Mouse (Mus musculus): ENCODE data around the gene 2410015M20Rik.
"Not testable (repeated sequence)": the region's sequence is repeated elsewhere in the genome, so short reads cannot be mapped to it uniquely, and the experiment has no call there.

The 2410015M20Rik gene

DNA sequence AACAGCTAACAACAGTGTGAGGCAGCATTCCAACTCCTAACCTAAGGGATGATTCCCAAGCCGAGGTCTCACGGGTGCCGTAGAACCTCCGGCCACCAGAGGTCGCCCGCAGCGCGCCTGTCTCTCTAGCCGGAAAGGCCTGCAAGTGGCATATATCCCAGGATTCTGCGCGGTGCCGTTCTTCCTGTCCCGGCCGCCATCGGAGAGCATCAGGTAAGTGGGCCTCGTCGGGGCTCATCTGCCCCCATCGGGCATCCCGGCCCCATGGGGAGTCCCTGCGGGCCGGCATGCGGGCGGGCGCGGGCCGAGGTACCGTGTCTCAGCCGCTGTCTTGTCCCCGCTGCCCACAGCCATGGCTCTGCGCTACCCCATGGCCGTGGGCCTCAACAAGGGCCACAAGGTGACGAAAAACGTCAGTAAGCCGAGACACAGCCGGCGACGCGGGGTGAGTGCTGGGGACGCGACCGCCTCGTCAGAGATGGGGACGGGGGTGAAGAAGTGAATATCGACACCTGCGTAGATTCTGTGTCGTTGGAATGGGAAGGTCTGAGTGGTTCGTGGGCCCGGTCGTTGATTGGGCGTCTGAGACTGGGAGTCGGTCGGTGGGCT, 3.8 kb upstream of the 2410015M20Rik start, which contains the start of gene Rpl36:
Rpl36 (plus strand) TSS at position 181 of the 609 bp plus-strand sequence.
- DNase-seq = peak; percentile 98

DNA sequence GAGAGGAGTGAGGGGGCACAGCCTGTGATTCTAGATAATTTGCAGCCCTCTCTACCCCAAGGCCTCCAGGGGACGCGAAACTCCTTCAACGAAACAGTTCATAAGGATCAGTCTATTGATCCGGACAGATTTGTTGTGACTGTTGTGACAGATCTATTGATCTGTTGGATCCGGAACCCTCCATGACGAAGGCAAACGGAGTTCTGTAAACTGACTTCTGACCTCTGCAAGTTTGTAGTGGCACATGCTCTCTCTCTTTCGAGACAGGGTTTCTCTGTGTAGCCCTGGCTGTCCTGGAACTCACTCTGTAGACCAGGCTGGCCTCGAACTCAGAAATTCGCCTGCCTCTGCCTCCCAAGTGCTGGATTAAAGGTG, 3.0 kb upstream of the 2410015M20Rik start:
- DNase-seq = not testable (repeated sequence)

DNA sequence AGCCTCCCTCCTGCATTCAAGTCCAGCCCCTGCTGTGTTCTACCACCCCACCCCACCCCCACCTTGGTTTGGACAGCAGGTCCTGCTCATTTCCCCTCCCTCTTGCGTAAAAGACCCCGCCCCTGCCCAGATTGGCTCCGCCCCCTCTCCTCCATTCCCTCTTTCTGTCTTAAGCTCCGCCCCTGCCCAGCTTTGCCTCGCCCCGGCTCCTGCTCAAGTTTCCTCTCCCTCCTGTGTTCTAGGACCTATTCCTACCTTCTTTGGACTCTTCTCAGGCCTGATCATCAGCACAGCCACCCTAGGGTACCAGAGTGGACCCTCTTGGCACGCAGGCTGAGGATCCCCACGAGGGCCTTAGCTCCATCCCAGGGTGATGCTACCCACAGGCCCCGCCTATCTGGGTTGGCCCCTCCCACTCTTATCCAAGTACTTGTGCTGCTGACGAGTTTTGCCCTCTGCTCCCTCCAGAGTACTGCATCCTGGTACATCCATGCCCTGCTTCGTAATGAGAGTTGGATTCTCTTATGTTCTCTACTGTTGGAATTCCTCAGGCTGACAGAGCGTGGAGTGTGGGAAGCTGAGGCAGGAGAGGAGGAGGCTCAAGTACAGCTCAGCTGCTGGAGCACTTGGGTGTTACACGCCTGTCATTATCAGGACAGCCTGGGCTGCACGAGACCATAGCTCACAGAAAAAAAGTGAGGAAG, 2.4 kb upstream of the 2410015M20Rik start:
- peak; percentile 68 for DNase-seq

DNA sequence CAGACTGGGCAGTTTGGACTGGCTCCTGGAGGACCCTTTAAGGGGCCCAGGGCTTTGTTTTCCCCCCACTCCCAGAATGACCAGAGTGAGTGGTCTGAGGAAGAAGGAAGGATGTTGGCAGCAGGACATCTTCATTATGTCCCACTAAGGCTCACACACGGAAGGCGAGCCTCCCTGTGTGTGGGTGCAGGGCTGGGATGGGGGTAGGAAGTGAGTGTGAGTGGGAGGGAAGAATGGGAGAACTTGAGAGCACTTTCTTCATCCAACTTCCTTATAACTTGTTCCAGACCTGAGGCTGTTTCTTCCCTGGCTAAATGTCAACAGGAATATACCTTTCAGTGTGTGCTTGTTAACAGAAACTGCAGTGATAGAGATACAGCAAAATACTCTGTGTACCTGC, 1.8 kb upstream of the 2410015M20Rik start:
- no peak for DNase-seq

DNA sequence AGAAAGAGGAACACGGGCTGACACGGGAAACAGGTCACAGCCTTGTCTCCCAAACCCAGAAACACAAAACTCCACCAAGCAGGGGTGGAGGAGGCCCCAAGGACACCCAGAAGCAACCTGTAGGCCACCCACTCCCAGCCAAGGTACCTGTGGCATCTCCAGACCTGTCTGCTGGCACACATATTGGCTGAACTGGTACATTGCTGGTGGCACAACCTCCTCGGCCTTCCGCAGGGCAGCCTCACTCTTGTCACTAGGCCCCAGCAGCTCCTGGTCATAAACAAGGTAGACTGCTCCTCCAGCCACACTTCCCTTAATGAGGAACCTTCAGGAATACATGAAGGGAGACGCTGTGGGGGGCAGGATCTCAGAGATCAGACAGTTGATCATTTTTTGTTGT, 872 bp downstream of the 2410015M20Rik start:
- no peak for DNase-seq

DNA sequence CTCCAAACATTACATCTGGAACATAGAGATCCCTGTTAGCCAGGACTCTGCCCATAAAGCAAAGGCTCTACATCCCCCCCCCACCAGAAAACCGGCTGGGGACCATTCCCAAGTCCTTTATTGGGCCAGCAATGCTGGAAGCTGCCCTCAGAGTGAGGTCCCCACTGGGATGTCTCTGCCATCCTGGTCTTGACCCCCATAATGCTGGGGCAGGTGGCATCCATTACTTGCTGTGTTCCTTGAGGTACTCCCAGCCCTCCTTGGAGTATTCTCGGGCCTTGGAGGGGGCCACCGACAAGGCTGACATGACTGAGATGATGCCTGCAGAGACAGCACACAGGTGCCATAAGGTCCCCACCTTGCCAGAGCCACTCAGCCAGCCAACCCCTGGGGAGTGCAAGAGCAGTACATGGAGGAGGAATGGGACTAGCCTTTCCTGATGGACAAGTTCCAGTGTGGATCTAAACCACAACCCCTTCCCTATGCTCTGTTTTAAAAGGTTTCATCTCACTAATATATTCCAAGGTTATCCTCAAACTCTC, 2.0 kb downstream of the 2410015M20Rik start:
- no peak for DNase-seq

DNA sequence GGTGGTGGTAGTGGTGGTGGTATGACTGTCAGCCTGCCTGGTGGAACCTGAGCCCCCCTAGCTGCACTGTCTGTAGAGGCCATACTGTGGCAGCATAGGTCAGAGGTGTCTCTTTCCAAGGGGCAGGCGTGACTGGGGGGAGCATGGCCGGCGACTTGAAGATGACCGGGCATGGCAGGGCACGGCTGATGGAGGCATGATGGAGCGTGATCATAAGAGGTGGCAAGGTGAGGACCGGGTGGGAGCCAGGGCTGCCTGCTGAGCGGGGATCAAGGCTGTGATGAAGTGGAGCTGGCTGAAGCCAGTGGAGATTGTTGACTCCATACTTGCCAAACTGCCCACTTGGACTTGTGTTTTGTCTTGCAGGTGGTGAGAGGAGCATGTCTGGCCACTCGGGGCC, 4.1 kb downstream of the 2410015M20Rik start:
- DNase-seq = no peak

DNA sequence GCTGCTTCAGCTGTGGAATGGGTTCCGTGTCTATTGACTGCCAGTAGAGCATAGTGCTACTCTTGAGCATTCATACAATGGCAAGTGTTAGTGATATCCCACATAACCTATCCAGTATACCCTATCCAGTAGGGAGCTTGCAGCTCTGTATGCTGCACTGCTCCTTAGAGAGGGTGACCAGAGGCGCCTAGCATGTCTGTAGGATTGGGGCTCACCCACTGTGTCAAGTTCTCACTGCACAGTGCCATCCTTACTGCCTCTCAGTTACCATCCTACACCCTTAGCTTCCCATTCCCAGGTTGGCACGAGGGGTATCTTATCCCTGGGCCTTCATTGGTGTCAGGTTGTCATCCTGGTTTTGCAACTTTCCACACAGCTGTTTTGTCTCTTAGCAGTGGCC, 5.1 kb downstream of the 2410015M20Rik start:
- no peak for DNase-seq

DNA sequence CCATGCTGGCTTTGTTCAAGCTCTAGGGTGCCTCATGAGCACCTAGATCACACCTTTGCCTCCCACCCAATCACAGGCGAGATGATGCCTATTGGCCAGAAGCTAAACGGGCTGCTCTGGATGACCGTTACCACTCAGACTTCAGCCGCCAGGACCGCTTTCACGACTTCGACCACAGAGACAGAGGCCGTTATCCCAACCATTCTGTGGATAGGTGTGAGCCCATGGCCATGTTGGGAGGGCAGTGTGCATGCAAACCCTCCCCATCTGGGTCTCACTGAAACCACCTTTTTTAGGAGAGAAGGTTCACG, 5.5 kb downstream of the 2410015M20Rik start:
- no peak for DNase-seq

DNA sequence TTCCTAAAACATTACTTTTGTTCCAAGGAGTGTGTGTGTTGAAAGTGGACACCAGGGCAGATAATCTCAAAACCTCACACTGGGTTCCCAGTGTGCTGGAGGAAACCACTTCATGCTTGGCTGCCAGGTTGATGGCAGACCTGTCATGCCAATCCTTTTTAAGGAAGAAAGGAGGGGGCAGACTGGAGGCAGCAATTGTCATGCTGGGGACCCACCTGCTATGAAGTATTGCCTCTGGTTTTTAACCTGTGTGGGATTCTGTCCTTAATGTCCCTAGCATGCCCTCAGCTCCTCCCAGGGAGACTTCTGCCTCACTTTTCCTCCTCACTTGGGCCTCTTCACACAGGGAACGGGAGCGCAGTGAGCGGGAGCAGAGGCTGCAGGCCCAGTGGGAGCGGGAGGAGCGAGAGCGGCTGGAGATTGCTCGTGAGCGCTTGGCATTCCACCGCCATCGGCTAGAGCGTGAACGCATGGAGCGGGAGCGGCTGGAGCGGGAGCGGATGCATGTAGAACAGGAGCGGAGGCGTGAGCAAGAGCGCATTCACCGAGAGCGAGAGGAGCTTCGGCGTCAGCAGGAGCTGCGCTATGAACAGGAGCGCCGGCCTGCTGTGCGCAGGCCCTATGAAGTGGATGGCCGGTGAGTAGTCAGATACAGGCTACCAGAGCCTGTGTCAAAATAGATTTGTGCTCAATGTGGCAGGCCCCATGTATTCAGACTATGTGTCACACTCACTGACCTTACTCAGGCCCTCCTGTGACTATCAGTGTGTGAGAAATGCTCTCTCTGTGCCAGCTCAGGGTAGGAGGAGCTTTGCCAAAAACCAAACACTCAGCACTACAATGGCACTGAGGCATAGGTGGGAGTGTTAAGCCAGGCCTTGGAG, 6.1 kb downstream of the 2410015M20Rik start:
- DNase-seq = no peak

DNA sequence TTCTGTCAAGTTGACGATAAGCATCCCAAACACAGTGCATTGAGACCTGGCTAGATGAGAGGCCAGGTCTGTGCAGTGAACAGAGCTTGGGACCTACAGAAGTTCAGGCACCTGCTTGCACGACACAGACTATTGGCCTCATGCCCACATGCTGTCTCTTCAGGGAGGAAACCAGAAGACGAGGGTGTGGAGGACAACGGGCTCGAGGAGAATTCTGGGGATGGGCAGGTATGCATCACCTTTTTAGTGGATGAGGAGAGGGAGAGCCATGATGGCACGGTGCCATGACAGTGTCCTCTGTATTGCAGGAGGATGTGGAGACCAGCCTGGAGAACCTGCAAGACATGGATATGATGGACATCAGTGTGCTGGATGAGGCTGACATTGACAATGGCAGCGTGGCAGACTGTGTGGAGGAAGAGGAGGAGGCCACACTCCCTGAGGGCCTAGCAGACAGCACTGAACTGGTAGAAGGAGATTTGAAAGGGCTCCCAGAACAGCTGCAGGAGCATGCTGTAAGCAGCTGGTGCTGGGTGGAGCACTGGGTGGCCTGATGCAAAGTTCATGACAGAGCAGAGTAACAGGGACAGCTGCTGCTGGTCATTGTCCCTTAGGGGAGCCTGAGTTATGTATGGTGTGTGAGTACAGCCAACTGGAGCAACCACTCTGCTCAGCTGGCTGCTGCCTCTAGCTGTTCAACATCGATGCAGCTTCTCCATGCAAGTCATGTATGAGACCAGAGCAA, 15.9 kb downstream of the 2410015M20Rik start:
- no peak for DNase-seq

DNA sequence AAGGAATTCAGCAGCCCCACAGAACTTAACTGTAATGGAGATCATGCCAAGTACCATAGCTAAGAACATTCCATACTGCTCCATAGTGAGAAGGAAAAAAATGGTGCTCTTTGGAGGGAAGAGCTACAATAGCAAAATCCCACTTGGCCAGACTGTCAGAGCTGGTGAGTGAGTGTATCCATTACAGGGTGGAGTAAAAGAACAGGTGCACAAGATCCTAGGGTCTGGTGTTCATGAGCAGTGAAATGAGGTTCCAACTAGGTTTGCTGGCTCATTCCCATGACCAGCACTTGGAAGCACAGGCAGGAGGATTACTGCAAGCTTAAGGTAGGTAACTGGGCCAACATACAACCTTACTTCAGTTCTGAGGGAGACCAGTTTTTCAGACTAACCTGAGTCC, 17.0 kb downstream of the 2410015M20Rik start:
- DNase-seq = no peak

DNA sequence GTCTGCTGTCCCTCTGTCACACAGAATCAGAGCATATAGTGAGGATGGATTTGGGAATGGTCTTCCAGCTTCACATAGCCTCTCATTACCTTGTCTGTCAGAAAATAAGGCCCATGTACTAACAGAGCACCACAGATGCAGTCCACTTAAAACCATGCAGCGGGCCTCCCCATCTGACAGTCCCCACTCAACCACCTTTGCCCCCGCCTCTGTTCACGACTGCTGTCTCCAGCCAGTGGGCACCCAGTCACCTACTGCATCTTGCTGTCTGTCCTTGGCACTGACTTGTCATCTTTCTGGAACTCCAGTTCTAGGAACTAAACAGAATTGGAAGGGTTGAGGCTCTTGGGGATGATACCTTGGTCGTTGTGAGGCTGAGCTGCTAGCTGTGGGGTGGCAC, 20.6 kb downstream of the 2410015M20Rik start:
- no peak for DNase-seq

DNA sequence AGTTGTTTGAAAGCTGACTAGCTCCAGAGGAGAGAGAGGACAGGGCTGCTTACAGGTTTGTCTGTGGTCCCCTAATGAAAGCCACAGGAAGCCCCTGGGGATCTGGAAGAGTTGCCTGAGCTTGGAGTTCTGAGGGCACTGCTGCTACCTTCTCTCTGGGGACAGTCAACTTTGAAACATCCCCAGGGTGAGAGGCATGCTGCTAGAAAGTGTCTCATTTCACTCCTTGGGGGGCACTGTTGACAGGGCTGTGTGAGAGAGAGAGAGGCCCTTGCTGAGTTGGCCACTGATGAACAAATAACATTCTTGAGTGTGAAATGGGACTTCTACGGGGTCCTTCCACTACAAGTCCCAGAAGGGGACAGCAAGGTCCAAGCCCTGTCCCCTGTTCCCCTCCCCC, 21.8 kb downstream of the 2410015M20Rik start:
- no peak for DNase-seq

DNA sequence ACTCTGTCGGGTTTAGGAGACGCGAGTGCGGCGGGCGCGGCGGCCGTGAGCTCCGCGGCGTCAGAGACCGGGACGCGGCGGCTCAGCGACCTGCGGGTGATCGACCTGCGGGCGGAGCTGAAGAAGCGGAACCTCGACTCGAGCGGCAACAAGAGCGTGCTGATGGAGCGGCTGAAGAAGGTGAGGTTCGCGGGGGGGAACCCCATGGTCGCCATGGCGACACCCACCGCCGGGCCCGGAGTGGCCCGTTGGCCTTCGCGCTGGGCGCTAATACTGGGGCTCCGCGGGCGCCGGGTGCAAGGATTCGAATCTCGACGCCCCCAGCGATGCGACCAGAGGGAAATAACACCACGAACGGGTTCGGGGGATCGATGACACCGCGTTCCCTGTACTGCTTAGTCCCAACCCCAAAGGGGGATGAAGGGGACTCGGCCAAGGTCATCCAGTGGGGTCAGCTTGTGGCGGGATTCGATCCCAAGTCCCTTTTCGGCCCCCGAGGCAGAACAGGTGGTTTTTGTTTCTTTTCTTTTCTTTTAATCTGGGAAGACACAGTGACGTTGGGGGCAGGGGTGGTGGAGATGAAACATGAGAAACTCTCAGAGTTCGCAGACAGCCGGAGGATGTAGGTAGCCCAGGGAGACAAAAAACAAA, 24.3 kb downstream of the 2410015M20Rik start:
- DNase-seq = peak; percentile 45

DNA sequence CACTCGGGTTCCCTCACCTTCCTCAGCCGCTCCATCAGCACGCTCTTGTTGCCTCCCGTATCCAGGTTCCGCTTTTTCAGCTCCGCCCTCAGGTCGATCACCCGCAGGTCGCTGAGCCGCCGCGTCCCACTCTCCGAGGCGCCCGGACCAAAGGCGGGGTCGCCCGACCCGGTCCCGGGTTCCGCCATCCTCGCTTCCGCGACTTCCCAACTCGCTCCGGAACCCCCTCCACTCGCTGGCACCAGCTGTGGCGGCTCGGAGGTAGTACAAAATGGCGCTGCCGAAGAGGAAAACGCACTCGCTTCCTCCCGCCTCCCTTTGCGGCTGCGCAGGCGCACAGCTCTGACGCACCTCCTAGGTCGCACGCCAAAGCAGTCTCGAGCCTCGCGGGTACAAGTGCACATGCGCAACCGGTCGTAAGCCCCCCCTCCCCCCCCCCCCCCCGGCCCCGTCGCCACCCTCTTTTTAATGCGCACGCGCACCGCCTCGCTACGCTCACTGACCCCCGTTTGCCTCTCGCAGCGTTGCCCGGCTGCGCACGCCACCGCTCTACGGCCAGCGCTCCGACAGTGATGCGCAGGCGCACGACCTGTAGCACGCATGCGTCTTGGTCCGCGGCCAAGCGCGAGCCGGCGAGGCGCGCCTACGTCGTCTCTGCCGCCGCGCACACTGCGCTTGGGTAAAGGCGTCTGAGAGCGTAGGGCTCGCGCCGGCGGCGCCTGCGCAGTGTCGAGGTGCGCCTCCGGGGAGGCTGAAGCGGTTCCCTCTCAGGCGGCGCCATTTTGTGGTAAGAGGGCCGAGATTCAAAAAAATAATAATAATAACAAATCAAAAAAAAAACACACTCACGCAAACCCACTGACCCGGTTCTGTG, 25.1 kb downstream of the 2410015M20Rik start, which contains the start of the genes Safb2 and Safb:
Safb2 (minus strand) TSS at position 329 of the 874 bp plus-strand sequence.
Safb (plus strand) TSS at position 569 of the 874 bp plus-strand sequence.
- DNase-seq = peak; percentile 97

DNA sequence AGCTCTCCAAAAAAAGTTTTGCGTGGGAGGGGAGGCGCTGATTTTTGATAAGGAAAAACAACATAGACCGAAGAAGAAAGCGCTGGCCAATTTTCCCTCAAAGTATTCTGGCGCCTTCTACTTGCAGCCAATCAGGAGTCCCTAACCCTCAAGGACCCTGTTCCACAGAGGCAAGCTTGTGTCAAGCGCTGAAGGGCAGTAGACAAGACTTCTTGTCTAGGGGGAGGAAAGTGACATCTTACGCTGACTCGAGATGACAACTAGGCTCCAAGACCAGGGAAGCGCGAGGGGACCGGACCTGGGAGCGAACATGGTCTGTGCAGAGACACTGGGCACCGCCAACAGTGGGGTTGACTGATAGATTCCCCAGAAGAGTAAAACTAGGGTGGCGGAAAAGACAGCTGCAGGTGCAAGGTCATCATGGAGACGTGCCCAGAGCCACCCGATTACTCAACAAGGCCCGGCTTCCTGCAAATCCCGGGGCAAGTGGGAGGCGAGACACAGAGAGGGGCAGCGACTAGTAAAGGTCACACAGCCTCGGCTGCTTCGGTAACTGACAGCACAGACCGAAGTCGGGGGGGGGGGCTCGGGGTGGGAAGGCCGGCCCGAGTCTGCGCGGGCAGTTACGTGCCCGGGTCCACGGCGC, 25.8 kb downstream of the 2410015M20Rik start:
- peak; percentile 57 for DNase-seq

DNA sequence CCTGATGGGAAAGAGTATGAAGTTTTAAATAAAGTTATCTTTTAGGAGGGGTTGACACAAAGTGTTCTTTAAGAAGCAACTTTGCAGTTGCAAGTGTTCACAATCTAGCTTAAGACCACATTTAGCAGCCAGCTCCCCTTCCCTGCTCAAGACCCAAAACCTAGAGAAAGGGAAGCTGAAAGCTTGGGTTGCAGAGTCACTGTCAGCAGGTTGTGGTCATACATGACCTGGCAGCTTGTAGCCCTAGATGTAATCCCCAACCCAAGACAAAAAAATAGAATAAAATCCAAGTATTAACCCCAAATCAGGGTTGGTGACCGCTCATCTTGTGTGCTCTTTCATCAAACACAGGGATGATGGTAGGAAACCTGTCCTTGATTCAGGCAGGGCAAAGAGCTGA, 26.5 kb downstream of the 2410015M20Rik start:
- no peak for DNase-seq

DNA sequence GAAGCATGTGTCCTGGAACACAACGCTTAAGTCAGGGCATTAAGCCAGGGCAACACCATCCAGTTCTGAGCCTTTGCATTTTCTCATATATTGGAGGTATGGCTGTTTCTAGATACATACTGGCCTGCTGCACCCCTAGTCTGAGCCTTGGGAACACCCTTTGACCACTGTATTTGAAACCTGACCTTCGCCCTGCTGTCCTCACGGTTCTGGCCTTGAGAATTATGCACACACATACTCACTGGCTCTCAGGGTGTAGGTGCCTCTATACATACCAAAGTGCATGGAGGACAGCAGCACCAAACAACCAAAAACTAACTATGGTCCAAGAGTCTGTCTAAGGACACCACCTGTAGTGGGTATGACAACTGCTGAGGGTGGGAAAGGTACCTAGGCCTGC, 36.6 kb downstream of the 2410015M20Rik start:
- DNase-seq = no peak

DNA sequence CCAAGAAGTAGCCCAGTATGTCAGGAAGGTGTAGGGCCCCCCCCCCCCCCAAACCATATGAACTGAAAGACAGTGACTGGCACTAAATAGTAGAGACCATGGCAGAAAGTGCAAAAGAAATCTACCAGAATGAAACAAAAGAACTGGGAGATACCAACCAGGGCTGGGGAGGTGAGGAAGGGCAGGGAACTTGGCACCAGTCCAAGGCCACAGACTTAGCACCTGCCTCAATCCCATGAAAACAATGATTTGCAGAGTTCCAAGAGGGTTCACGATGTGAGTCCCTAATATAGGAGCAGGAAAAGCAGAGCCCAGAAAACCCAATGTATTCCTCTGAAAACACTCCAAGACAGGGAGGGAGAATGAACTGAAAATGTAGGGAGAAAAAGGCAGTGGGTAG, 37.4 kb downstream of the 2410015M20Rik start:
- DNase-seq = no peak

DNA sequence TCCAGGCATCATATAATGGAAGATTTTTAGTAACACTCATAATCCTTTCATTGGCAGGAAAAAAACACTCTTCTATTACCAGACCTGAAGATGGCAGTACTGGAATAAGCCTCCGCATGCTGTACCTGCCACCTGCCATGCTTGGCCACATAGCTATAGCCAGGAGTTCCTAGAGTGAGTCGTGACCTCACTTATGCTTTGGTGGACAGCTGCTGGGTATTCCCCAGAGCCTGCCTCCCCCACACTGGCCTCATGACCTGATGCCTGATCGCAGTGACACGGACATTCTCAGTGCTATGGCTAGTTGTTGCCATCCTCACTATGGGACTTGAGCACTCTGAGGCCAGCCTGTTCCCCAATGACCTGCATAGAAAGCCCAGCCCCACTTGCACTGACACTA, 39.3 kb downstream of the 2410015M20Rik start:
- DNase-seq = no peak
